Mouse (Mus musculus): ENCODE measurements around the gene Ube2i. TPM values are rescaled to one million over a fixed set of nuclear protein-coding genes. Genes with fewer than 3 reads are reported as not detected.

Gene Ube2i
- polyA plus RNA-seq, 1 experiment from 2014 or later: 365 TPM

Small RNA genes within 50 kb of the gene (microRNA-seq; reads per million reads assigned to microRNA genes)
- gene Mir3547: not detected

Other genes with a start within 250 kb of the Ube2i start
- 19.5 and 23.4 TPM in 2 replicates for gene Tmem204, start 191.0 kb downstream of the Ube2i start, polyA plus RNA-seq (2014; fragmentation: Nextera tagmentation; extraction: Ambion mirVana)
- gene Telo2, start 158.7 kb downstream of the Ube2i start, polyA plus RNA-seq (2014; fragmentation: Nextera tagmentation; extraction: Ambion mirVana): 19.3 and 27.8 TPM in 2 replicates
- gene Ptx4, start 153.9 kb downstream of the Ube2i start, polyA plus RNA-seq (2014; fragmentation: Nextera tagmentation; extraction: Ambion mirVana): 0.14 and 0.44 TPM in 2 replicates
- 16.4 and 17.2 TPM in 2 replicates for gene Clcn7, start 141.2 kb downstream of the Ube2i start, polyA plus RNA-seq (2014; fragmentation: Nextera tagmentation; extraction: Ambion mirVana)
- gene Ccdc154, start 112.2 kb downstream of the Ube2i start, polyA plus RNA-seq (2014; fragmentation: Nextera tagmentation; extraction: Ambion mirVana): not detected in 2 replicates
- not detected in 2 replicates for gene Gm38655, start 99.2 kb downstream of the Ube2i start, polyA plus RNA-seq (2014; fragmentation: Nextera tagmentation; extraction: Ambion mirVana)
- gene BC003965, start 90.1 kb downstream of the Ube2i start, polyA plus RNA-seq (2014; fragmentation: Nextera tagmentation; extraction: Ambion mirVana): 22.5 and 25.1 TPM in 2 replicates
- 2.2 and 2.7 TPM in 2 replicates for gene Unkl, start 86.2 kb downstream of the Ube2i start, polyA plus RNA-seq (2014; fragmentation: Nextera tagmentation; extraction: Ambion mirVana)
- gene Gnptg, start 34.5 kb downstream of the Ube2i start, polyA plus RNA-seq (2014; fragmentation: Nextera tagmentation; extraction: Ambion mirVana): 23.8 and 25.9 TPM in 2 replicates
- 25.3 TPM in 2 replicates for gene Tsr3, start 34.5 kb downstream of the Ube2i start, polyA plus RNA-seq (2014; fragmentation: Nextera tagmentation; extraction: Ambion mirVana)
- gene Baiap3, start 18.3 kb downstream of the Ube2i start, polyA plus RNA-seq (2014; fragmentation: Nextera tagmentation; extraction: Ambion mirVana): 0.76 TPM in 1 of 2 replicates, not detected in the other
- gene Prss34, start 23.8 kb upstream of the Ube2i start, polyA plus RNA-seq (2014; fragmentation: Nextera tagmentation; extraction: Ambion mirVana): 0.16 and 0.27 TPM in 2 replicates
- gene Prss28, start 34.0 kb upstream of the Ube2i start, polyA plus RNA-seq (2014; fragmentation: Nextera tagmentation; extraction: Ambion mirVana): not detected in 2 replicates
- not detected in 2 replicates for gene Prss29, start 44.0 kb upstream of the Ube2i start, polyA plus RNA-seq (2014; fragmentation: Nextera tagmentation; extraction: Ambion mirVana)
- gene Tpsab1, start 70.9 kb upstream of the Ube2i start, polyA plus RNA-seq (2014; fragmentation: Nextera tagmentation; extraction: Ambion mirVana): 0.18 TPM in 1 of 2 replicates, not detected in the other
- gene Tpsb2, start 91.7 kb upstream of the Ube2i start, polyA plus RNA-seq (2014; fragmentation: Nextera tagmentation; extraction: Ambion mirVana): 1.4 and 1.7 TPM in 2 replicates
- gene Tpsg1, start 94.7 kb upstream of the Ube2i start, polyA plus RNA-seq (2014; fragmentation: Nextera tagmentation; extraction: Ambion mirVana): 0.57 and 0.74 TPM in 2 replicates
- gene Cacna1h, start 159.2 kb upstream of the Ube2i start, polyA plus RNA-seq (2014; fragmentation: Nextera tagmentation; extraction: Ambion mirVana): 8.8 and 9.9 TPM in 2 replicates
- gene Tekt4, start 180.0 kb upstream of the Ube2i start, polyA plus RNA-seq (2014; fragmentation: Nextera tagmentation; extraction: Ambion mirVana): 0.47 and 0.55 TPM in 2 replicates
- 0.16 and 0.18 TPM in 2 replicates for gene Sstr5, start 222.7 kb upstream of the Ube2i start, polyA plus RNA-seq (2014; fragmentation: Nextera tagmentation; extraction: Ambion mirVana)

Data from heart, embryonic 14.5 days (tissue).